Mouse (Mus musculus): ENCODE data around the gene Fam72a. TPM values are rescaled to one million over a fixed set of nuclear protein-coding genes. Genes with fewer than 3 reads are reported as not detected.

Fam72a gene
- polyA plus RNA-seq, 1 experiment: 3.1 TPM

DNA sequence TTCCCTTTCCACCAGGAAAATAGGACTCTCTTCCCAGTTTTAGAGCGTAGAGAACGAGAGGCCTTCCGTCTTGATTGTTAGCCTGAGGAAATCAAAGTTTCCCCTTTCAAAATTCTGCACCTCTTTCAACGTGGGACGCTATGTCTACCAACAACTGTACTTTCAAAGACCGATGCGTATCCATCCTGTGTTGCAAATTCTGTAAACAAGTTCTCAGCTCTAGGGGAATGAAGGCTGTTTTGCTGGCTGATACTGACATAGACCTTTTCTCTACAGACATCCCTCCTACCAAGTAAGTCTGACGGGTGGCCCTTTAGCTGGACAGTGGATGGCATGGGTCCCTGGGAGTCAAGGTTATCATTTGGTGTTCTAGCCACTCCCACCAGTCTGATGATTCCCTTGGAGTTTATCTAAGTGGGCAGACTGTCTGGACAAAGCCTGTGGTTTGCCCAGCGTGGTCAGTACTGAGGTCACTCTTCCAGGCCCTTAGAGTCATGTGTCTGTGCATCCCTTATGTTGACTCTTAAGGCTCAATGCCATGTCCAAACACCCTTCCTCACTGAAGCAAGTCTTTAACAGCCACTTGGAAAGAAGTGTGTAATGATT, 961 bp downstream of the Fam72a start:
- H3K4me3 ChIP-seq (ENCODE audit: insufficient read depth, poor library complexity, severe bottlenecking): peak overlapping the region; percentile 89
- TF ChIP-seq MYOD1 (IDR thresholded peaks at IDR 0.05; ENCODE audit: control insufficient read depth, insufficient read length, low read depth) (no peak), MAX (IDR thresholded peaks at IDR 0.05) (peak; percentile 70), FOSL1 (IDR thresholded peaks at IDR 0.05; ENCODE audit: insufficient read depth, low read length, poor library complexity, severe bottlenecking) (no peak), USF1 (IDR thresholded peaks at IDR 0.05; ENCODE audit: low read depth) (peak; percentile 18)
- no peaks in the 10 kb centered on the region for H3K27me3 ChIP-seq (ENCODE audit: control insufficient read depth, insufficient read depth, insufficient read length)
- peaks cover 4% of the 10 kb centered on the region for H3K36me3 ChIP-seq (ENCODE audit: control insufficient read depth, insufficient read depth)
- peak overlapping the region; percentile 45 for H3ac ChIP-seq (ENCODE audit: control insufficient read depth, insufficient read length, low read depth)
- H3K79me2 ChIP-seq (ENCODE audit: control insufficient read depth, insufficient read depth): peaks cover 44% of the 10 kb centered on the region
- peaks cover 32% of the 10 kb centered on the region for H3K79me3 ChIP-seq (ENCODE audit: low read depth)

DNA sequence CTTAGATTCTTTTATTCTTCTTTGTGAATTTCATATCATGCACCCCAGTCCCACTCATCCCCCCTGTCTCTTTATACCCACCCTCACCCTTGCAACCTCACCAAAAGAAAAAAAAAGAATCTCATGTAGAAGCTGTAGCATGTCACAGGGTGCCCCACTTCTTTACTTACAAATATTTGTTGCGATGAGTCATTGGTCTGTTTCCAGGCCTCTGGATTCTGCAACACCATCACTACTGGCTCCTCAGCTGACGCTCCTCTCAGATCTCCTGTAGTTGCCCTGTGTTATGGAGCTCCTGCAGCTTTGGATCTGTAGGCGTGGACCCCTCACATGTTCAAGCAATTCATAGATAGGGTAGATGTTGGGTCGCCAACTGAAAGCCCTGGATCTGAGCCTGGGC, 12.1 kb downstream of the Fam72a start:
- Histone ChIP-seq H3K36me3 (ENCODE audit: control insufficient read depth, insufficient read depth) (peaks cover 15% of the 10 kb centered on the region), H3K27me3 (ENCODE audit: control insufficient read depth, insufficient read depth, insufficient read length) (no peaks in the 10 kb centered on the region), H3K79me2 (ENCODE audit: control insufficient read depth, insufficient read depth) (no peaks in the 10 kb centered on the region), H3K79me3 (ENCODE audit: low read depth) (no peaks in the 10 kb centered on the region), H3K4me3 (ENCODE audit: insufficient read depth, poor library complexity, severe bottlenecking) (no peak overlapping the region), H3ac (ENCODE audit: control insufficient read depth, insufficient read length, low read depth) (no peak overlapping the region)
- no peak for TF ChIP-seq CTCF (IDR thresholded peaks at IDR 0.05; ENCODE audit: control insufficient read depth, insufficient read depth, insufficient read length)
- TF ChIP-seq MAX (IDR thresholded peaks at IDR 0.05): no peak
- TF ChIP-seq FOSL1 (IDR thresholded peaks at IDR 0.05; ENCODE audit: insufficient read depth, low read length, poor library complexity, severe bottlenecking): no peak
- TF ChIP-seq USF1 (IDR thresholded peaks at IDR 0.05; ENCODE audit: low read depth): no peak
- TF ChIP-seq MYOG (IDR thresholded peaks at IDR 0.05; ENCODE audit: control insufficient read depth, extremely low read depth, insufficient read length): no peak
- no peak for TF ChIP-seq MYOD1 (IDR thresholded peaks at IDR 0.05; ENCODE audit: control insufficient read depth, insufficient read length, low read depth)
- no peak for TF ChIP-seq CEBPB (IDR thresholded peaks at IDR 0.05; ENCODE audit: low read depth)

DNA sequence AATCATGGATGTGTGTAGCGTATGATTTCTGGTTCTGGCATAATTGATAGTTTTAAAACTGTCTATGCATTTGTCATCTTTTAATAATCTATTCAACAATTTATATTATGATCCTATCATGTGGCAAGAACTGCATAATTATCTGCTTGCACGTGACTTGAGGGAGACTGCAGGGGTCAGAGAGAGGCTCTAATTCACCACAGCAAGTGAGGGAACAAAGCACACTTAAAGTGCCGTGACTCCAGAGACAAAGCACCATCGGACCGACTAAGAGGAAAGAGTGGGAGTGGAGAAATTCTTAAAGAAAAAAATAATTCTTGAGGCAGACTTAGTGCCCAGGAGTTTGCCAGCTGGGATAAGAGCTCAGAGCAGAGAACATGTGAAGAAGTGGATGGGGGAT, 13.1 kb downstream of the Fam72a start:
- no peaks in the 10 kb centered on the region for H3K79me2 ChIP-seq (ENCODE audit: control insufficient read depth, insufficient read depth)
- no peaks in the 10 kb centered on the region for H3K27me3 ChIP-seq (ENCODE audit: control insufficient read depth, insufficient read depth, insufficient read length)
- H3K79me3 ChIP-seq (ENCODE audit: low read depth): no peaks in the 10 kb centered on the region
- H3K36me3 ChIP-seq (ENCODE audit: control insufficient read depth, insufficient read depth): peaks cover 6% of the 10 kb centered on the region
- TF ChIP-seq MAX (IDR thresholded peaks at IDR 0.05) (no peak), MYOG (IDR thresholded peaks at IDR 0.05; ENCODE audit: control insufficient read depth, extremely low read depth, insufficient read length) (no peak), CTCF (IDR thresholded peaks at IDR 0.05; ENCODE audit: control insufficient read depth, insufficient read depth, insufficient read length) (no peak), USF1 (IDR thresholded peaks at IDR 0.05; ENCODE audit: low read depth) (no peak), CEBPB (IDR thresholded peaks at IDR 0.05; ENCODE audit: low read depth) (no peak), FOSL1 (IDR thresholded peaks at IDR 0.05; ENCODE audit: insufficient read depth, low read length, poor library complexity, severe bottlenecking) (no peak), MYOD1 (IDR thresholded peaks at IDR 0.05; ENCODE audit: control insufficient read depth, insufficient read length, low read depth) (no peak)
- no peak overlapping the region for H3ac ChIP-seq (ENCODE audit: control insufficient read depth, insufficient read length, low read depth)
- H3K4me3 ChIP-seq (ENCODE audit: insufficient read depth, poor library complexity, severe bottlenecking): no peak overlapping the region

DNA sequence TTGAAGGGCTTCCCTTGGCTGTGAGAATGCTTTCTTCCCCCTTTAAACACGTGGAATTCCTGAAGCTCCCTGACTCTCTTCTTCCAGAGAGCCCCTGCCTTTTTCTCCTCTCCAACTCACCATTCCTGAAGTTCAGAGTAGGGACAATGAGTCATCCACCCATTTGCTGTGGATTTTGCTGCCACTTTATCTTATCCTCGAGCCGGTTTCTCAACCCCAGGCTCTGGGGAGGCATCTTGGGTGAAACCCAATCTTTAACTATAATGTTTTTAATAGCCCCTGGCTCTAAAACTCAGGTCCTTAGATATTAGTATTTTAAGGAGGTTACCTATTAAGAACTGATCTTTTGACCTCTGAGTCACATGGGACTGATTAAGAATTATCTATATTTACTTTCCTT, 13.7 kb downstream of the Fam72a start:
- Histone ChIP-seq H3ac (ENCODE audit: control insufficient read depth, insufficient read length, low read depth) (no peak overlapping the region), H3K79me3 (ENCODE audit: low read depth) (no peaks in the 10 kb centered on the region), H3K79me2 (ENCODE audit: control insufficient read depth, insufficient read depth) (no peaks in the 10 kb centered on the region), H3K36me3 (ENCODE audit: control insufficient read depth, insufficient read depth) (peaks cover under 1% of the 10 kb centered on the region), H3K4me3 (ENCODE audit: insufficient read depth, poor library complexity, severe bottlenecking) (no peak overlapping the region), H3K27me3 (ENCODE audit: control insufficient read depth, insufficient read depth, insufficient read length) (no peaks in the 10 kb centered on the region)
- no peak for TF ChIP-seq MYOD1 (IDR thresholded peaks at IDR 0.05; ENCODE audit: control insufficient read depth, insufficient read length, low read depth)

DNA sequence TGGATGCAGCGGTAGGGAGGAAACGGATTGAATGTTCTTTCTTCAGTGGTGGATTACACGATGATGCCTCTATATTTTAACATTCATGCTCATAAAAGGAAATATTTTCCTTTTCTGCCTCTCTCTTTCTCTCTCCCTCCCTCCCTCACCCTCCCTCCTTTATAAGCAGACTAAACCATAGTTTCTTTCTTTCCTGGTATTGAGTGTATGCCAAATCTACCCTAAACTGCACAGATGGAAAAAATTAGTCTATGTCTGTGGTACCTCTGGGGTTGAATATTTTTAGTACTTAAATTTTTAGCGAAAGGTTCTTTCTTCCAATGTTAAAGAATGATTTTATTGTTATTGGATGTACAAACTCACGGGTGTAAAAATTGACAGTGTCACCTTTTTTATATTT, 14.2 kb downstream of the Fam72a start:
- H3ac ChIP-seq (ENCODE audit: control insufficient read depth, insufficient read length, low read depth): no peak overlapping the region
- TF ChIP-seq MYOD1 (IDR thresholded peaks at IDR 0.05; ENCODE audit: control insufficient read depth, insufficient read length, low read depth): no peak
- no peak for TF ChIP-seq MYOG (IDR thresholded peaks at IDR 0.05; ENCODE audit: control insufficient read depth, extremely low read depth, insufficient read length)
- TF ChIP-seq MAX (IDR thresholded peaks at IDR 0.05): no peak
- TF ChIP-seq CTCF (IDR thresholded peaks at IDR 0.05; ENCODE audit: control insufficient read depth, insufficient read depth, insufficient read length): no peak
- no peak for TF ChIP-seq CEBPB (IDR thresholded peaks at IDR 0.05; ENCODE audit: low read depth)
- TF ChIP-seq USF1 (IDR thresholded peaks at IDR 0.05; ENCODE audit: low read depth): no peak
- TF ChIP-seq FOSL1 (IDR thresholded peaks at IDR 0.05; ENCODE audit: insufficient read depth, low read length, poor library complexity, severe bottlenecking): no peak
- no peaks in the 10 kb centered on the region for H3K36me3 ChIP-seq (ENCODE audit: control insufficient read depth, insufficient read depth)
- H3K27me3 ChIP-seq (ENCODE audit: control insufficient read depth, insufficient read depth, insufficient read length): no peaks in the 10 kb centered on the region
- no peak overlapping the region for H3K4me3 ChIP-seq (ENCODE audit: insufficient read depth, poor library complexity, severe bottlenecking)
- H3K79me3 ChIP-seq (ENCODE audit: low read depth): no peaks in the 10 kb centered on the region
- H3K79me2 ChIP-seq (ENCODE audit: control insufficient read depth, insufficient read depth): no peaks in the 10 kb centered on the region

DNA sequence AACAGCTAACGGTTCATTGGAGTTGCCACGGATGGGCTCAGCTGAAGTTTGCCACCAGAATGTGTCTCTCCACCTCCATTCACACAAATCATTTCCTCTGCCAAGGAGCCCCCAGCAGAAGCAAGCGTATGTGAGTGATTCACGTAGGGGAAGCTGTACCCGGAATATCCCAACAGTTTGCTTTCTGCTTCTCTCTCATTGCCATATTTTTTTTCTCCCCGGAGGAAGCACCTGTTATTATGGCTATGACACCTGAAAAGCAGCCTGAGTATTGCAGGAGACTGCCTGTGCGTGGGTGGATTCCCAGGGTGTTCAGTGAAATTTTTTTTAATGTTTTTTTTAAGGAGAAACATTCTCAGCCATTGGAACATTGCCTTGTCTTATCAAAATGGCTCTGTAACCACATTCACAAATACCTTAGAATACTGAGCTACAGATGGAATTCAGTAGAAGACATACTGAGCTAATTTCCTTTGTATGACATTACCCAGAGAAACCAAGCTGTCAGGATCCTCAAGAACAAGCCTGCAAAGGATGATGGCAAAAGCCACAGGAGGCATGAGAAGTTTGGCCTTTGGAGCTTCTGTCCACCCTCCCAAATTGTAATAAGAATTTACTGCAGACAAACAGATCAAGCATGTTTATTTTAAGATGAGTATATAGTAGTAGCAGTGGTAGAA, 16.3 kb downstream of the Fam72a start:
- Histone ChIP-seq H3K36me3 (ENCODE audit: control insufficient read depth, insufficient read depth) (no peaks in the 10 kb centered on the region), H3K79me3 (ENCODE audit: low read depth) (no peaks in the 10 kb centered on the region), H3K79me2 (ENCODE audit: control insufficient read depth, insufficient read depth) (no peaks in the 10 kb centered on the region), H3ac (ENCODE audit: control insufficient read depth, insufficient read length, low read depth) (no peak overlapping the region), H3K27me3 (ENCODE audit: control insufficient read depth, insufficient read depth, insufficient read length) (no peaks in the 10 kb centered on the region), H3K4me3 (ENCODE audit: insufficient read depth, poor library complexity, severe bottlenecking) (no peak overlapping the region)
- TF ChIP-seq FOSL1 (IDR thresholded peaks at IDR 0.05; ENCODE audit: insufficient read depth, low read length, poor library complexity, severe bottlenecking): no peak
- TF ChIP-seq CTCF (IDR thresholded peaks at IDR 0.05; ENCODE audit: control insufficient read depth, insufficient read depth, insufficient read length): no peak
- TF ChIP-seq MYOD1 (IDR thresholded peaks at IDR 0.05; ENCODE audit: control insufficient read depth, insufficient read length, low read depth): no peak
- no peak for TF ChIP-seq MYOG (IDR thresholded peaks at IDR 0.05; ENCODE audit: control insufficient read depth, extremely low read depth, insufficient read length)
- no peak for TF ChIP-seq MAX (IDR thresholded peaks at IDR 0.05)
- no peak for TF ChIP-seq CEBPB (IDR thresholded peaks at IDR 0.05; ENCODE audit: low read depth)
- no peak for TF ChIP-seq USF1 (IDR thresholded peaks at IDR 0.05; ENCODE audit: low read depth)

Data from C2C12 (cell line).